Mouse (Mus musculus) WW6 (cell line): ENCODE measurements around the gene Ptx3.
"Not testable (repeated sequence)": the region's sequence is repeated elsewhere in the genome, so short reads cannot be mapped to it uniquely, and the experiment has no call there.

Source experiments
- DNase-seq: peaks from one replicate; pipeline ENCODE4 v3.0.0-alpha.2; 2013; ENCODE audit warnings: low read depth, low spot score

Gene Ptx3

DNA sequence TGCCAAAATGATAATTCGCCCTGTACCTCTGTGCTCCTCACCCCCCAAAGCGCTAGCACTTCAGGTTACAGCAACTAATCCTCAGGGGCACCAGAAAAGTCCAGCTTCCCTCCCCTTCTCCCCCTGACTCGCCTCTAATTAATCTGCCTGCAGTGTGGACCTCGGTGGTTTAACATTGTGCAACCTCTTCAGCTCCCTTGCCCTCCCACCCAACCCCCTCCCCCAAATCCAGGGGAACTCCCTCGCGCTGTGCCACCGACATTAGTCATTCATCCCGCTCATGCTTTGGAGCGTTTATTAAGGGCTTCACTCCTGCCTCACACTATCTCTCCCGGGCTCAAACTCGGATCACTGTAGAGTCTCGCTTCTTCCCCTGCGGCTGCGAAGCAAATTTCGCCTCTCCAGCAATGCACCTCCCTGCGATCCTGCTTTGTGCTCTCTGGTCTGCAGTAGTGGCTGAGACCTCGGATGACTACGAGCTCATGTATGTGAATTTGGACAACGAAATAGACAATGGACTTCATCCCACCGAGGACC, at the start of gene Ptx3:
Ptx3 (plus strand) TSS at position 256 of the 537 bp plus-strand sequence.
- DNase-seq = no peak

GRCm38 (mm10) chr3:66172907-66173306, 46.8 kb upstream of the Ptx3 start:
- DNase-seq = no peak

DNA sequence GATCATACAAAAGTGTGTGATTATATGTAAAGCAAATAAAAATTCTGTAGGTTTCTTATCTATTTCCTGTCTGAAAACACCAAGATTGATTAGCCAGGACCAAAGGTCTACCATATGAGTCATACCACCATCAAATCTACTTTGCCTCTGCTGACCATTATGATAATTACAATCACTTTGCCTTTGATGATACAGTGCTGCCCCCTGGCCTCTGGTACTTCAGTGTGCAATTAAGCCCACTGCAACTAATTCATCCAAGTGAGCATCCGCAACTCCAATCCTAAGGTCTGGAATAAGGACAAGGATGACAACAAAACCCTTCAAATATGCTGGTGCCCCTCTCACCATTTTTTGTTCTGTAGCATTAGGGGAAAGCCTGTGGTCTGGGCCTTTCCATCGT, 40.1 kb upstream of the Ptx3 start:
- DNase-seq = no peak

DNA sequence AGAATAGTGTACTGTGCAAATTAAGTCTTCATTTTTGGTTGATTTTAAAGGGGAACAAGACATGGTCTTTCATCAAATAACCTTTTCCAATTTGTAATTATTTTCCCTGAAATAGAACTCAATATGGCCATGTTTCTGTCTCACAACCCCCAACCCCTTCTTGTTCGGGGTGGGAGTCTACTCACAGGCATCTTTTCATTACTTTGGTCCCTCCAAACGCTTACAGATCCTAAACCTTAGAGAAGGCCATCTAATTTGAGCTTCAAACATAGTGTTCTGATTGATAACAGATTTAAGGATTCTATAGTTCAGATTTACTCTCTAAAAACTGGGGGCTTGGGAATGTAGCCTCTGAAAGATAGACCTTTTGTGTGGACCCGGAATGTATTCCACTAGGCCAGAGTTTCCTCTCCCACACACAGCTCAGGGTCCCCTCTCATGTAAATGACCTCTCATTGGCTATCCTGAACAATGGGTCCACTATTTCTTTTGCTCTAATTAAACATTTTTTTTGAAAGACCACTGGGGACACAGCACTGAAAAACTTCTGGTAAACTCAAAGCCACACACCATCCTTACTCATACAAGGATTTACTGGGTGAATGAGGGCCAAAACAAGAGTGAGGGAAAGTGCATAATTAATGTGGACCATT, 25.7 kb upstream of the Ptx3 start:
- DNase-seq = no peak

- no peak for DNase-seq
Measured at GRCm38 (mm10) chr3:66208836-66209573, 10.7 kb upstream of the Ptx3 start.

DNA sequence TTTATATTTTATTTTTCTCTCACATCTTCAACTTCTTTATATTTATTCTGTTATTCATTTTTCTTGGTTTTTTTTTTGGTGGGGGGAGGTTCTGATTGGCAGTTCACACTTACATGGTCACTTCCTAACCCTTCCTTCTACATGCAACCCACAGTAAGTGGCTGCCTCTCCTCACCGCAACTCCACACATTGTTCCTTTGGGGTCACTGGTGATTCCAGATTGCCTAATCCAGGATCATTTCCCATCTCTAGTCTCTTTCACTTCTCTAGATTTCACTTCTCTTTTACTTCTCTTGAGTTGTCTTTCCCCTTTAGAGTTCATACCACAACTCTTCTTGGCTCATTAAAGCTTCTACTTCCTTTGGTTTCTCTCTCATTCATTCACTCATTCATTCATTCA, 6.2 kb upstream of the Ptx3 start:
- DNase-seq = no peak

GRCm38 (mm10) chr3:66215759-66216158, 4.0 kb upstream of the Ptx3 start:
- no peak for DNase-seq

DNA sequence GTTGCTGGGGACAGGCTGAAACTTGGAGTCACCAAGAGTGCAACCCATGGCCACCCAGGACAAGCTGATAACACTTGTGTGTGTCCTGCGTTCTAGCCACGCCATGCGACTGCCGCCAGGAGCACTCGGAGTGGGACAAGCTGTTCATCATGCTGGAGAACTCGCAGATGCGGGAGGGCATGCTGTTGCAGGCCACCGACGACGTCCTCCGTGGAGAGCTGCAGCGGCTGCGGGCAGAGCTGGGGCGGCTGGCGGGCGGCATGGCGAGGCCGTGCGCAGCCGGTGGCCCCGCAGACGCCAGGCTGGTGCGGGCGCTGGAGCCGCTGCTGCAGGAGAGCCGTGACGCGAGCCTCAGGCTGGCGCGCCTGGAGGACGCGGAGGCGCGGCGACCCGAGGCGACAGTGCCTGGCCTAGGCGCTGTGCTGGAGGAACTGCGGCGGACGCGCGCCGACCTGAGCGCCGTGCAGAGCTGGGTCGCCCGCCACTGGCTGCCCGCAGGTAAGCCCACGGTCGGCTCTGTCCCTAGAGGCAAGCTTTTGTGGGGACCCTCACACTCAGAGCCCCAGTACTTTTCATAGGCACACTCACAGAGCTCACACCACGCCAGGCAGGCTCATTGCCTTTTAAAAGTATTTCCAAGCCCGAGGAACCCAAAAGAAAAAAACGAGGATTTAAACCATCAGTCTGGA, 988 bp downstream of the Ptx3 start:
- DNase-seq = no peak

- DNase-seq = no peak
Measured at GRCm38 (mm10) chr3:66221243-66221611, 1.5 kb downstream of the Ptx3 start.

DNA sequence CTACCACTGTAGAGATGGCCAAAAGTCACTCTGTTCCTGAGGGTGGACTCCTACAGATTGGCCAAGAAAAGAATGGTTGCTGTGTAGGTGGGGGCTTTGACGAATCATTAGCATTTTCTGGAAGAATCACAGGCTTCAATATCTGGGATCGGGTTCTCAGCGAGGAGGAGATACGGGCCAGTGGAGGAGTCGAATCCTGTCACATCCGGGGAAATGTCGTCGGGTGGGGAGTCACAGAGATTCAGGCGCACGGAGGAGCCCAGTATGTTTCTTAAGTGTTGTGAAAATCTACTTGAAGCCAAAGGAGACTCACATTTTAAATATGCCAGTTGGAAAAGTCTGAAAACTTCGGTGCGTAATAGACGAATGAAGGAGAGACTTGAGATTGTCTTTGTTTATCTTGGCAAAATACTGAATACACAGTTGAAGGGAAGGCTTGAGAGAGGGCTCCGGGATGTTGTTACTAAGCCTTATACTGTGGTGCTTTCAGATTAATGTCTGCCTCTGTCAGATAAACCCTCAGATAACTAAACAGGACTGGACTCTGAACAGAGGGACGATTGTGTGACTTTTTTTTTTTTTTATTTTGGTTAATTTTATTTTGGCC, 5.3 kb downstream of the Ptx3 start:
- no peak for DNase-seq

GRCm38 (mm10) chr3:66236234-66236871, 16.6 kb downstream of the Ptx3 start:
- not testable (repeated sequence) for DNase-seq

DNA sequence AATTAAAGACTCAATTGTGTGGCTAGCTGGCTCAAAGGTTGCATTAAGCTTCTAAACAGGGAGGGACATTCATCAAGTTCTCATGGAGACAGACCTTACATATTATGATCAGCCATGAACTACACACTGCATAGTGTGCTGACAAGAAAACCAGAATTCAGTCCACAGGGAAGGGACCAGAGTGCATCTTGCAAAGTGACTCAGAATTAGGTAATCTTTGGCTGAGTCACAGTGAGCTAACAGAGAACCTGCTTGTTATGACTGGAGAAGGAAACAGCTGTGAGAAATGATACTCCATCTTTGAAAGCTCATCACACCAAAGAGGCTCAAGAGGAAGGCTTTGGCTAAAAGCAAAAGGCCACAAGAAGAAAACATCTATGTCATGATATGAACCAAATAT, 20.8 kb downstream of the Ptx3 start:
- no peak for DNase-seq

DNA sequence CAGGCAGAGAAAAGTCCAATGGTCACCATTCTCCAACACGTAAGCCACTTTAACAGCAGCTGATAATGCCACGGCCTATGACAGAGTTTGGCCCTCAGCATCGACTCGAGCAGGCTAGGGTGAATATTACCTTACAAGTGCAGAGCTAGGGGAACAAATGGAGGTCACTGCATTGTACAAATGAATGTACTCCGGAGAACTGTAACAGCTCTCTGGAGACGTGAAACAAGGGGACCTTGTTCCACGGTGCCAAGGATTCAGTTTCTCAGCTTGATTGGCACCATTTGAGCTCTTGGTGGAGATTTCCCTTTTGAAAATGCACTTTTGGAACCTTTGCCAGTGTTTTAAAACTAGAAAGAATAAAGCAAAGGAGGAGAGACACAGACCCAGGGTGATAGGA, 32.1 kb downstream of the Ptx3 start:
- DNase-seq = no peak

DNA sequence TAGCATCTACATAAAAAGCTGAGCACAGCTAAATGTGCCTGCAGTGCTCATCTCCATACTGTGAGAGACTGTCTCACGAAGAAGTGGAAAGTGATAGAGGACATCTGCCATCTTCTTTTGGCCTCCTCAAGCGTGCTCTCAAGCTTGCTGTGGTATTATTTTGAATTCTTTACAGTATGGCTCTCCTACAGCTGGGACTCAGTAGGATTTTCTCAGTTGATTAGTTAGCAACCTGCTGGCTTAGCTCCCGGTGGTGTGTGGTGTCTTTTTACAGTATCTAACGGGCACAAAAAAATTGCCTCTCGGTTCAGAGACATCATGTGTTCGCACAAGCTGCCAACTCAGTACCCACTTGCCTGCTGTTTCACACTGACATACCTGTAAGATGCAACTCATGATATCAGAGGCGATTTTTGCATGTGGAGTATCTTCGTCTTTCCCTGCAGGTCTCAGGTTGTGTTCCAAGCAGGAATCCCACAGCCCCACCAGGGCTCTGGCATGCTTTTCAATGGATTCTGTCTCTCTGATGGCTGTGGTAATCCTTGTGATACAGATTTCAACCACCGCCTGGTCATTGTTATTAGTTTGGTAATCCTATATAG, 34.9 kb downstream of the Ptx3 start:
- DNase-seq = no peak

DNA sequence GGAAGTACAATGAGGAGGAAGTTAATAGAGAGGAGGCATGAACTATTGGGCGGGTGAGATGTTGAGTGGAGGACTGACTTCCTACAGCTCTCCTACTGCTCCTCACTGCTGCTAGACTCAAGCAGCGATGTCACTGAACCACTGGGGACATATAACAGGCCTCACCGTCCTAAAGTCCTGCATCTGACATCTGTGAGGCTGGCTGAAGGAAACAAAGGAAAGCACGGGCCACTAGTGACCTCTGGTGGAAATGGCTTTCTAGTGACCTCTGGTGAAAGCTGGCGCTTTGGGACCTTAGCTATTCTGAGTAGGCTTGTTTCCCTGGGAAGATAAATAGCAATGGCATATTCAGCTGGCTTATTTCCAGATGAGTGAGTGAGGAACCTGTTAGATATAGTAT, 42.6 kb downstream of the Ptx3 start:
- no peak for DNase-seq

DNA sequence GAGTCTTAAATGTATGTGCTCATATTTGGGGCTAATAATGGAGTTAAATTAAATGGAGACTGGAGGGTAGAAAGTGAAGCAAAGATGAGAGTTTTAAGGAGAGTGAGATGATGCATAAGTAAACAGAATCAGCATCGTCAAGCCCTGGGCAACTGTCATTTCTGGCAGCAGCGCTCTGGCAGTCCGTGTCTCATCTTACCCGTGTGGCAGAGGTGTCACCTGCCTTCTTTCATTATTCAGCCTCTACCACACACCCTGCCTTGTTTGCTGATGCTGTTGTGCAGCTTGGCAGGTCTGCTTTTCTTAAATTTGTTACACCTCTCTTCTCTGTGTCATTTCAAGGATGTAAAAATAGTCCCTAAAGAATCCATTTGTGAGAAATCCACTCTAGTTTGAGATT, 43.6 kb downstream of the Ptx3 start:
- DNase-seq = no peak
